ENCODE assay signal across 27 mouse cellular contexts in the genomic region with DNA sequence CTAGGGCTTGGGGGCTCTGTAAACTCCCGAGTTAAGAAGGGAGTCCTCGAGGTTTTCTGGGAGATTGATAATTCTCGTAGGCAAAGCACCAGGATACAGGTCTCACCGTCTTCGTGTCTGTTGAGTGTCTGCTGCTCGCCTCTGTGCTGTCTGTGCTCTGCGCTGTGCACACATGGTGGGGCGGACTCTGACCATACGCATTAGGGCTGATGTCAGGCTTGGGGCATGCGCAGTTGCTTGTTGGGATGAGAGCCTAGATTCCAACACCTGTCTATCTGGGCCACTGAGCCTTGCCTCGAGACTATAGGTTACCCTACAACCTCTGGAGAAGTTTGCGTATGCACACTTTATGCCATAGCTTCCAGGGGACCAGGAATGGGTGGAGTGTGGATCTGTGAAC. TPM values are rescaled to one million over a fixed set of nuclear protein-coding genes. Genes with fewer than 3 reads are reported as not detected.
DNase-seq lines count a peak whose midpoint lies in the region; ATAC-seq and TF ChIP-seq lines count a peak whose summit lies in the region.
"Had no signal": no experiment of that assay in that cellular context is flagged by ENCODE, and none has a peak within 500 bp of the region (broad histone marks: within the 10 kb centered on the region; RNA-seq: fewer than 3 reads in every experiment).

No protein-coding gene starts in this region.

- no peak overlapping the region for H3K9ac ChIP-seq in liver, embryonic 12.5 days
- no peak overlapping the region for H3K9ac ChIP-seq in hindbrain, embryonic 11.5 days (ENCODE audit: low read depth, low read length)
- H3K9ac ChIP-seq: embryonic facial prominence, embryonic 13.5 days; hindbrain, embryonic 12.5 days; hindbrain, embryonic 15.5 days had no signal

- no peak overlapping the region for H3K27ac ChIP-seq in liver, embryonic 12.5 days
- H3K27ac ChIP-seq in hindbrain, embryonic 11.5 days (ENCODE audit: low read depth, low read length): no peak overlapping the region
- H3K27ac ChIP-seq: embryonic facial prominence, embryonic 13.5 days; forebrain, embryonic 13.5 days; heart, adult 2 months; heart, embryonic 10.5 days; heart, embryonic 13.5 days; hindbrain, embryonic 12.5 days; hindbrain, embryonic 15.5 days had no signal

- H3K27me3 ChIP-seq in liver, embryonic 12.5 days (replicated peaks): no peaks in the 10 kb centered on the region
- no peaks in the 10 kb centered on the region for H3K27me3 ChIP-seq in E14TG2a.4 (ENCODE audit: insufficient read depth, low read length)
- no peaks in the 10 kb centered on the region for H3K27me3 ChIP-seq in hindbrain, embryonic 11.5 days (ENCODE audit: control insufficient read depth, insufficient read depth, low read length)
- H3K27me3 ChIP-seq: embryonic facial prominence, embryonic 13.5 days; hindbrain, embryonic 12.5 days; hindbrain, embryonic 15.5 days had no signal

- H3K36me3 ChIP-seq in liver, embryonic 12.5 days: peaks cover 33% of the 10 kb centered on the region
- peaks cover 49% of the 10 kb centered on the region for H3K36me3 ChIP-seq in E14TG2a.4 (ENCODE audit: insufficient read depth, low read length)
- H3K36me3 ChIP-seq in hindbrain, embryonic 11.5 days (ENCODE audit: control insufficient read depth, insufficient read depth, low read length): 0 out of 2 replicates have a peak, but pooled peaks cover 3% of the 10 kb centered on the region

- no peak overlapping the region for H3K4me3 ChIP-seq in liver, embryonic 12.5 days
- peak overlapping the region; percentile 98; the same call in 1 of the 2 replicates for H3K4me3 ChIP-seq in E14TG2a.4 (replicated peaks; ENCODE audit: low read length)
- H3K4me3 ChIP-seq in hindbrain, embryonic 11.5 days (ENCODE audit: low read depth, low read length): no peak overlapping the region
- H3K4me3 ChIP-seq: embryonic facial prominence, embryonic 13.5 days; erythroblast, embryonic 14.5 days; heart, adult 2 months; heart, embryonic 10.5 days; heart, embryonic 13.5 days; hindbrain, embryonic 12.5 days; hindbrain, embryonic 15.5 days had no signal

- peaks cover 34% of the 10 kb centered on the region for H3K4me1 ChIP-seq in liver, embryonic 12.5 days
- H3K4me1 ChIP-seq in E14TG2a.4 (replicated peaks; ENCODE audit: low read depth, low read length): peaks cover 64% of the 10 kb centered on the region
- H3K4me1 ChIP-seq in hindbrain, embryonic 11.5 days (replicated peaks; ENCODE audit: control insufficient read depth, insufficient read depth, low read length): no peaks in the 10 kb centered on the region; the same call in 1 of the 2 replicates

- 78% methylated on average over 12 of the region's 12 CpGs for WGBS in liver, embryonic 12.5 days (ENCODE audit: insufficient replicate concordance)
- WGBS in hindbrain, embryonic 11.5 days: 90% methylated on average over 12 of the region's 12 CpGs

- no peak overlapping the region for H3K4me2 ChIP-seq in liver, embryonic 12.5 days
- H3K4me2 ChIP-seq in hindbrain, embryonic 11.5 days (replicated peaks; ENCODE audit: low read depth, low read length): no peak overlapping the region
- H3K4me2 ChIP-seq: embryonic facial prominence, embryonic 13.5 days; heart, embryonic 13.5 days had no signal

- TF ChIP-seq CTCF in E14TG2a.4 (conservative IDR thresholded peaks at IDR 0.05; ENCODE audit: low read length): no peak

- ATAC-seq in liver, embryonic 12.5 days: no peak
- ATAC-seq in hindbrain, embryonic 11.5 days (ENCODE audit: low FRiP score): no peak
- ATAC-seq: forebrain, embryonic 13.5 days; forebrain, embryonic 16.5 days had no signal

- H3K9me3 ChIP-seq in liver, embryonic 12.5 days (replicated peaks): no peaks in the 10 kb centered on the region
- no peaks in the 10 kb centered on the region for H3K9me3 ChIP-seq in E14TG2a.4 (ENCODE audit: low read length)
- no peaks in the 10 kb centered on the region for H3K9me3 ChIP-seq in hindbrain, embryonic 11.5 days (ENCODE audit: control insufficient read depth, low read length)
- H3K9me3 ChIP-seq: embryonic facial prominence, embryonic 13.5 days; forebrain, embryonic 13.5 days; heart, embryonic 10.5 days; heart, embryonic 13.5 days; hindbrain, embryonic 12.5 days; hindbrain, embryonic 15.5 days had no signal

- DNase-seq in liver (peak; percentile 21), ZHBTc4 (ENCODE audit: low read depth, low spot score) (peak; percentile 58)
- DNase-seq in hindbrain, embryonic 11.5 days (ENCODE audit: low spot score): no peak
- DNase-seq in cerebellum, adult 18-20 months: no peak
- DNase-seq: adrenal gland, postnatal 10 days; adrenal gland, postnatal 36 days; B cell, adult 2 months; cerebellum, adult 2 months; cerebellum, adult 9-11 months; cerebellum, postnatal 25 days; gastrocnemius, postnatal 10 days; gastrocnemius, postnatal 36 days; heart, adult 2 months; heart, postnatal 14 days; heart, postnatal 4 days had no signal

RNA-seq across cellular contexts. Expression of a gene that starts 16.8 kb away (rescaled TPM):
- not detected in 2 replicates for polyA plus RNA-seq in liver, embryonic 12.5 days (2016; fragmentation: Nextera tagmentation; extraction: Ambion mirVana)
- polyA plus RNA-seq in hindbrain, embryonic 11.5 days (2014; fragmentation: Nextera tagmentation; extraction: Ambion mirVana): 0.10 and 0.14 TPM in 2 replicates
- polyA plus RNA-seq: embryonic facial prominence, embryonic 13.5 days; erythroblast, embryonic 14.5 days; heart, adult 2 months; heart, embryonic 10.5 days; heart, embryonic 13.5 days; heart, embryonic 16.5 days; hindbrain, embryonic 12.5 days; intestine, embryonic 14.5 days had no signal

RNA-seq across cellular contexts. Expression of a gene that starts 17.5 kb away (rescaled TPM):
- 58.5 and 63.7 TPM in 2 replicates for polyA plus RNA-seq in liver, embryonic 12.5 days (2016; fragmentation: Nextera tagmentation; extraction: Ambion mirVana)
- 141 and 142 TPM in 2 replicates for polyA plus RNA-seq in hindbrain, embryonic 11.5 days (2014; fragmentation: Nextera tagmentation; extraction: Ambion mirVana)

Comparison
In these comparisons a context has a peak if more than half of its experiments do, and no peak if none do; other contexts are left out.
1. DNase-seq: peak in liver (single experiment) and ZHBTc4 (single experiment); none in hindbrain, embryonic 11.5 days (single experiment) and cerebellum, adult 18-20 months (0 of 2).